Mouse (Mus musculus): ENCODE measurements at regions not wholly inside any gene's neighbourhood (a gene's known extent, or its start where the extent isn't known, plus 50 kb on each side); places are given as distances from the start of the nearest gene placed in this dataset.
A peak's percentile ranks its signal among the peaks of the same experiment; 100 is the strongest.

GRCm38 (mm10) chr6:51701253-51702020 is 177.7 kb downstream of the Snx10 start:
- DNase-seq (ENCODE audit: low spot score) = peak; percentile 34

- peak; percentile 29 for DNase-seq (ENCODE audit: low spot score)
Observed at GRCm38 (mm10) chr6:51702456-51703171, 178.9 kb downstream of the Snx10 start.

- no peak for DNase-seq (ENCODE audit: low spot score)
Observed at GRCm38 (mm10) chr6:51708011-51708410, 184.3 kb downstream of the Snx10 start.

- DNase-seq (ENCODE audit: low spot score) = no peak
Observed at GRCm38 (mm10) chr6:51708668-51709339, 185.1 kb downstream of the Snx10 start.

- no peak for DNase-seq (ENCODE audit: low spot score)
Observed at GRCm38 (mm10) chr6:51709340-51710067, 185.8 kb downstream of the Snx10 start.

GRCm38 (mm10) chr6:51710153-51710552 is 186.5 kb downstream of the Snx10 start:
- no peak for DNase-seq (ENCODE audit: low spot score)

- DNase-seq (ENCODE audit: low spot score) = peak; percentile 73
Observed at GRCm38 (mm10) chr6:51710926-51711615, 187.4 kb downstream of the Snx10 start.

- DNase-seq (ENCODE audit: low spot score) = no peak
Observed at GRCm38 (mm10) chr6:51711616-51711970, 187.9 kb downstream of the Snx10 start.

GRCm38 (mm10) chr6:51715158-51715840 is 191.6 kb downstream of the Snx10 start:
- DNase-seq (ENCODE audit: low spot score) = no peak

GRCm38 (mm10) chr6:51717386-51717785 is 193.7 kb downstream of the Snx10 start:
- no peak for DNase-seq (ENCODE audit: low spot score)

GRCm38 (mm10) chr6:51720705-51721104 is 197.0 kb downstream of the Snx10 start:
- DNase-seq (ENCODE audit: low spot score) = peak; percentile 38

- DNase-seq (ENCODE audit: low spot score) = peak; percentile 35
Observed at GRCm38 (mm10) chr6:51723053-51723452, 199.4 kb downstream of the Snx10 start.

GRCm38 (mm10) chr6:51727191-51727590 is 203.5 kb downstream of the Snx10 start:
- DNase-seq (ENCODE audit: low spot score) = no peak

GRCm38 (mm10) chr6:51728816-51729562 is 205.3 kb downstream of the Snx10 start:
- no peak for DNase-seq (ENCODE audit: low spot score)

- no peak for DNase-seq (ENCODE audit: low spot score)
Observed at GRCm38 (mm10) chr6:51730564-51731351, 207.1 kb downstream of the Snx10 start.

GRCm38 (mm10) chr6:51732298-51732895 is 208.7 kb downstream of the Snx10 start:
- no peak for DNase-seq (ENCODE audit: low spot score)

- DNase-seq (ENCODE audit: low spot score) = no peak
Observed at GRCm38 (mm10) chr6:51736051-51736450, 212.3 kb downstream of the Snx10 start.

GRCm38 (mm10) chr6:51743105-51743660 is 219.5 kb downstream of the Snx10 start:
- no peak for DNase-seq (ENCODE audit: low spot score)

- DNase-seq (ENCODE audit: low spot score) = no peak
Observed at GRCm38 (mm10) chr6:51744607-51745006, 220.9 kb downstream of the Snx10 start.
